Mouse (Mus musculus): ENCODE data around the gene Phactr3. TPM values are rescaled to one million over a fixed set of nuclear protein-coding genes. Genes with fewer than 3 reads are reported as not detected.
A peak's percentile ranks its signal among the peaks of the same experiment; 100 is the strongest.

The Phactr3 gene
- polyA plus RNA-seq, 1 experiment from 2014 or later = 5.6 TPM

GRCm38 (mm10) chr2:178141489-178141922, 22.7 kb downstream of the Phactr3 start:
- peak; percentile 53 for DNase-seq (ENCODE audit: low spot score)
- Histone ChIP-seq H3K4me3 (ENCODE audit: low read depth, low read length) (peak overlapping the region; percentile 32; the same call in 1 of the 2 replicates), H3K36me3 (replicated peaks; ENCODE audit: control insufficient read depth, insufficient read depth, low read depth, low read length) (no peaks in the 10 kb centered on the region), H3K27me3 (ENCODE audit: control insufficient read depth, insufficient read depth, low read length) (peaks cover 11% of the 10 kb centered on the region), H3K4me1 (ENCODE audit: control insufficient read depth, insufficient read depth, low read length) (peaks cover 3% of the 10 kb centered on the region; the same call in 1 of the 2 replicates), H3K9me3 (replicated peaks; ENCODE audit: control insufficient read depth, low read length) (no peaks in the 10 kb centered on the region), H3K27ac (replicated peaks; ENCODE audit: low read depth, low read length) (no peak overlapping the region), H3K9ac (replicated peaks; ENCODE audit: low read length) (no peak overlapping the region), H3K4me2 (ENCODE audit: low read depth, low read length) (peak overlapping the region; percentile 78)
- 4% methylated on average over 9 of the region's 10 CpGs for whole genome bisulfite sequencing
- ATAC-seq (replicated peaks; ENCODE audit: insufficient number of reproducible peaks, low FRiP score, low TSS enrichment, low read depth) = peak; percentile 70

GRCm38 (mm10) chr2:178142291-178143023, 23.7 kb downstream of the Phactr3 start:
- ATAC-seq (replicated peaks; ENCODE audit: insufficient number of reproducible peaks, low FRiP score, low TSS enrichment, low read depth) = no peak
- peaks cover 11% of the 10 kb centered on the region for H3K27me3 ChIP-seq (ENCODE audit: control insufficient read depth, insufficient read depth, low read length)

GRCm38 (mm10) chr2:178143024-178143415, 24.2 kb downstream of the Phactr3 start:
- Histone ChIP-seq H3K4me2 (ENCODE audit: low read depth, low read length) (no peak overlapping the region; the same call in 1 of the 2 replicates), H3K4me1 (ENCODE audit: control insufficient read depth, insufficient read depth, low read length) (peaks cover 3% of the 10 kb centered on the region; the same call in 1 of the 2 replicates), H3K9ac (replicated peaks; ENCODE audit: low read length) (no peak overlapping the region; the same call in 1 of the 2 replicates), H3K4me3 (ENCODE audit: low read depth, low read length) (peak overlapping the region; percentile 32; the same call in 1 of the 2 replicates), H3K27ac (replicated peaks; ENCODE audit: low read depth, low read length) (no peak overlapping the region), H3K36me3 (replicated peaks; ENCODE audit: control insufficient read depth, insufficient read depth, low read depth, low read length) (no peaks in the 10 kb centered on the region), H3K27me3 (ENCODE audit: control insufficient read depth, insufficient read depth, low read length) (peaks cover 11% of the 10 kb centered on the region), H3K9me3 (replicated peaks; ENCODE audit: control insufficient read depth, low read length) (no peaks in the 10 kb centered on the region)
- 55% methylated on average over 3 of the region's 3 CpGs for WGBS
- ATAC-seq (replicated peaks; ENCODE audit: insufficient number of reproducible peaks, low FRiP score, low TSS enrichment, low read depth) (no peak), DNase-seq (ENCODE audit: low spot score) (no peak)

More at GRCm38 (mm10) chr2:178142291-178143023, 23.7 kb downstream of the Phactr3 start:
- H3K36me3 ChIP-seq (replicated peaks; ENCODE audit: control insufficient read depth, insufficient read depth, low read depth, low read length) = no peaks in the 10 kb centered on the region
- peak overlapping the region; percentile 32 for H3K4me3 ChIP-seq (ENCODE audit: low read depth, low read length)
- no peak overlapping the region for H3K27ac ChIP-seq (replicated peaks; ENCODE audit: low read depth, low read length)
- H3K4me2 ChIP-seq (ENCODE audit: low read depth, low read length) = peak overlapping the region; percentile 78
- WGBS = 13% methylated on average over 40 of the region's 42 CpGs
- H3K9ac ChIP-seq (replicated peaks; ENCODE audit: low read length) = peak overlapping the region; percentile 63
- DNase-seq (ENCODE audit: low spot score) = peak; percentile 16
- no peaks in the 10 kb centered on the region for H3K9me3 ChIP-seq (replicated peaks; ENCODE audit: control insufficient read depth, low read length)
- peaks cover 3% of the 10 kb centered on the region; the same call in 1 of the 2 replicates for H3K4me1 ChIP-seq (ENCODE audit: control insufficient read depth, insufficient read depth, low read length)

GRCm38 (mm10) chr2:178143898-178144297, 25.1 kb downstream of the Phactr3 start:
- H3K4me1 ChIP-seq (ENCODE audit: control insufficient read depth, insufficient read depth, low read length) = peaks cover 3% of the 10 kb centered on the region; the same call in 1 of the 2 replicates
- WGBS = 87% methylated on average over 1 of the region's 1 CpGs
- no peak overlapping the region for H3K4me3 ChIP-seq (ENCODE audit: low read depth, low read length)
- DNase-seq (ENCODE audit: low spot score) = no peak
- no peak overlapping the region for H3K9ac ChIP-seq (replicated peaks; ENCODE audit: low read length)
- no peak overlapping the region for H3K27ac ChIP-seq (replicated peaks; ENCODE audit: low read depth, low read length)
- H3K4me2 ChIP-seq (ENCODE audit: low read depth, low read length) = no peak overlapping the region
- H3K27me3 ChIP-seq (ENCODE audit: control insufficient read depth, insufficient read depth, low read length) = peaks cover 11% of the 10 kb centered on the region
- H3K9me3 ChIP-seq (replicated peaks; ENCODE audit: control insufficient read depth, low read length) = no peaks in the 10 kb centered on the region
- no peak for ATAC-seq (replicated peaks; ENCODE audit: insufficient number of reproducible peaks, low FRiP score, low TSS enrichment, low read depth)
- no peaks in the 10 kb centered on the region for H3K36me3 ChIP-seq (replicated peaks; ENCODE audit: control insufficient read depth, insufficient read depth, low read depth, low read length)

GRCm38 (mm10) chr2:178149312-178149711, 30.5 kb downstream of the Phactr3 start:
- DNase-seq (ENCODE audit: low spot score) = no peak

GRCm38 (mm10) chr2:178150697-178151096, 31.9 kb downstream of the Phactr3 start:
- H3K4me1 ChIP-seq (ENCODE audit: control insufficient read depth, insufficient read depth, low read length) = no peaks in the 10 kb centered on the region
- H3K36me3 ChIP-seq (replicated peaks; ENCODE audit: control insufficient read depth, insufficient read depth, low read depth, low read length) = no peaks in the 10 kb centered on the region
- no peak for DNase-seq (ENCODE audit: low spot score)
- no peaks in the 10 kb centered on the region for H3K27me3 ChIP-seq (ENCODE audit: control insufficient read depth, insufficient read depth, low read length)
- no peak for ATAC-seq (replicated peaks; ENCODE audit: insufficient number of reproducible peaks, low FRiP score, low TSS enrichment, low read depth)
- no peak overlapping the region for H3K9ac ChIP-seq (replicated peaks; ENCODE audit: low read length)
- H3K4me3 ChIP-seq (ENCODE audit: low read depth, low read length) = no peak overlapping the region
- H3K9me3 ChIP-seq (replicated peaks; ENCODE audit: control insufficient read depth, low read length) = no peaks in the 10 kb centered on the region
- no peak overlapping the region for H3K27ac ChIP-seq (replicated peaks; ENCODE audit: low read depth, low read length)
- 87% methylated on average over 5 of the region's 5 CpGs for WGBS
- H3K4me2 ChIP-seq (ENCODE audit: low read depth, low read length) = no peak overlapping the region

More at GRCm38 (mm10) chr2:178149312-178149711, 30.5 kb downstream of the Phactr3 start:
- Histone ChIP-seq H3K4me3 (ENCODE audit: low read depth, low read length) (no peak overlapping the region), H3K36me3 (replicated peaks; ENCODE audit: control insufficient read depth, insufficient read depth, low read depth, low read length) (no peaks in the 10 kb centered on the region), H3K9me3 (replicated peaks; ENCODE audit: control insufficient read depth, low read length) (no peaks in the 10 kb centered on the region), H3K27me3 (ENCODE audit: control insufficient read depth, insufficient read depth, low read length) (no peaks in the 10 kb centered on the region), H3K27ac (replicated peaks; ENCODE audit: low read depth, low read length) (no peak overlapping the region), H3K4me2 (ENCODE audit: low read depth, low read length) (no peak overlapping the region), H3K9ac (replicated peaks; ENCODE audit: low read length) (no peak overlapping the region), H3K4me1 (ENCODE audit: control insufficient read depth, insufficient read depth, low read length) (no peaks in the 10 kb centered on the region)
- ATAC-seq (replicated peaks; ENCODE audit: insufficient number of reproducible peaks, low FRiP score, low TSS enrichment, low read depth) = no peak
- WGBS = 74% methylated on average over 1 of the region's 1 CpGs

- ATAC-seq (replicated peaks; ENCODE audit: insufficient number of reproducible peaks, low FRiP score, low TSS enrichment, low read depth) (no peak), DNase-seq (ENCODE audit: low spot score) (no peak)
- WGBS = 89% methylated on average over 2 of the region's 2 CpGs
- Histone ChIP-seq H3K4me2 (ENCODE audit: low read depth, low read length) (no peak overlapping the region), H3K9ac (replicated peaks; ENCODE audit: low read length) (no peak overlapping the region), H3K36me3 (replicated peaks; ENCODE audit: control insufficient read depth, insufficient read depth, low read depth, low read length) (no peaks in the 10 kb centered on the region), H3K9me3 (replicated peaks; ENCODE audit: control insufficient read depth, low read length) (no peaks in the 10 kb centered on the region), H3K27ac (replicated peaks; ENCODE audit: low read depth, low read length) (no peak overlapping the region), H3K27me3 (ENCODE audit: control insufficient read depth, insufficient read depth, low read length) (no peaks in the 10 kb centered on the region), H3K4me1 (ENCODE audit: control insufficient read depth, insufficient read depth, low read length) (no peaks in the 10 kb centered on the region), H3K4me3 (ENCODE audit: low read depth, low read length) (no peak overlapping the region)
These were observed 34.8 kb downstream of the Phactr3 start for GRCm38 (mm10) chr2:178153601-178154000.

- H3K4me1 ChIP-seq (ENCODE audit: control insufficient read depth, insufficient read depth, low read length) = no peaks in the 10 kb centered on the region
- WGBS = 31% methylated on average over 5 of the region's 5 CpGs
- H3K4me3 ChIP-seq (ENCODE audit: low read depth, low read length) = no peak overlapping the region
- ATAC-seq (replicated peaks; ENCODE audit: insufficient number of reproducible peaks, low FRiP score, low TSS enrichment, low read depth) = no peak
- no peak overlapping the region for H3K27ac ChIP-seq (replicated peaks; ENCODE audit: low read depth, low read length)
- H3K9ac ChIP-seq (replicated peaks; ENCODE audit: low read length) = no peak overlapping the region
- no peak overlapping the region for H3K4me2 ChIP-seq (ENCODE audit: low read depth, low read length)
- no peaks in the 10 kb centered on the region for H3K27me3 ChIP-seq (ENCODE audit: control insufficient read depth, insufficient read depth, low read length)
- no peak for DNase-seq (ENCODE audit: low spot score)
- no peaks in the 10 kb centered on the region for H3K36me3 ChIP-seq (replicated peaks; ENCODE audit: control insufficient read depth, insufficient read depth, low read depth, low read length)
- no peaks in the 10 kb centered on the region for H3K9me3 ChIP-seq (replicated peaks; ENCODE audit: control insufficient read depth, low read length)
These were observed 35.4 kb downstream of the Phactr3 start for GRCm38 (mm10) chr2:178154129-178154528.
